Mouse (Mus musculus): ENCODE data around the gene Mbnl2.
"Not testable (repeated sequence)": the region's sequence is repeated elsewhere in the genome, so short reads cannot be mapped to it uniquely, and the experiment has no call there.

Gene Mbnl2

GRCm38 (mm10) chr14:120355040-120355741 lies 79.7 kb downstream of the Mbnl2 start:
- no peak for DNase-seq (ENCODE audit: low read depth, low spot score)

DNA sequence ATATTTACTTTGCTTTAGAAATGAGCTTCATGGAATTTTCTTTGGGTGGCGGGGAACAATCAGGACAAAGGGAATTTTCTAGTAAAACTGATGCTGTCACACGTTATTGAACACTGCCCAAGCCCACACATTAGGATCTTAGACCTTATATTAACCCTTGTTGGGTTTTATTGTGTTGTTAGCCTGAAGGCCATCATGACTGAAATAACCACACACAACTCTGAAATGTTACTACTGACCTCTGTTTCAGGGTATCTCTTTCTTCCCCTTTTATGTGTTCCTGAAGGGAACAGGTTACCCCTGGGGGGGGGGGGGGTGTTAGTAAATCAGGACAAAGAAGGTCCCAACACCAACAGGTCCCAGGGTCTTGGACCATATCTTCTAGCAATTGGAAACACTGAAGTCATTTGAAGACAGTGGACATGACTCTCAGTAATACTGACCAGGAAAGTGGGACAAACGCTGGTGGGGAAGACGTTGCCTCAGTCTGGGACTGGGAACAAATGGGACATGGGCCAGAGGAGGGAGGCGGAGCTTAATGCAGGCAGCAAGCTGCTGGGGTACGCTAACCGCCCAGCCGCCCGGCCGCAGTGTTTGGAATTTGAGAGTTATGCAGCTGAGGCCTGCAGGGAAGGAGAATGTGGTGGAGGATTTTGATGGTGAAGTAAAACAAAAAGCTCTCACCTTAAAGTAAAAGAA lies 80.4 kb downstream of the Mbnl2 start:
- no peak for DNase-seq (ENCODE audit: low read depth, low spot score)

- no peak for DNase-seq (ENCODE audit: low read depth, low spot score)
Measured at GRCm38 (mm10) chr14:120357321-120358070, 82.0 kb downstream of the Mbnl2 start.

GRCm38 (mm10) chr14:120359608-120360007 lies 84.1 kb downstream of the Mbnl2 start:
- DNase-seq (ENCODE audit: low read depth, low spot score) = not testable (repeated sequence)

DNA sequence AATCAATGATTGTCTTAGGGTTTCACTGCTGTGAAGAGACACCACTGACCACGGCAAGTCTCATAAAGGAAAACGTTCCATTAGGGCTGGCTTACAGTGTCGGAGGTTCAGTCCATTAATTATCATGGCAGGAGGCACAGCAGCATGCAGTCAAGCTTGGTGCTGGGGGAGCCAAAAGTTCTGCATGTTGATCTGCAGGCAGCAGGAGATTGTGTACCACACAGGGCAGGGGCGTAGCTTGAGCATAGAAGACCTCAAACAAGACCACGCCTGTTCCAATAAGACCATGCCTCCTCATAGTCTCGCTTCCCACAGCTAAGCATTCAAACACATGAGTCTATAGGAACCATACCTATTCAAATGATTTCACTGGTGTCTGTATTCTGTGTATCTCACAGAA lies 85.7 kb downstream of the Mbnl2 start:
- no peak for DNase-seq (ENCODE audit: low read depth, low spot score)

- no peak for DNase-seq (ENCODE audit: low read depth, low spot score)
Measured at GRCm38 (mm10) chr14:120362409-120362992, 87.0 kb downstream of the Mbnl2 start.

DNA sequence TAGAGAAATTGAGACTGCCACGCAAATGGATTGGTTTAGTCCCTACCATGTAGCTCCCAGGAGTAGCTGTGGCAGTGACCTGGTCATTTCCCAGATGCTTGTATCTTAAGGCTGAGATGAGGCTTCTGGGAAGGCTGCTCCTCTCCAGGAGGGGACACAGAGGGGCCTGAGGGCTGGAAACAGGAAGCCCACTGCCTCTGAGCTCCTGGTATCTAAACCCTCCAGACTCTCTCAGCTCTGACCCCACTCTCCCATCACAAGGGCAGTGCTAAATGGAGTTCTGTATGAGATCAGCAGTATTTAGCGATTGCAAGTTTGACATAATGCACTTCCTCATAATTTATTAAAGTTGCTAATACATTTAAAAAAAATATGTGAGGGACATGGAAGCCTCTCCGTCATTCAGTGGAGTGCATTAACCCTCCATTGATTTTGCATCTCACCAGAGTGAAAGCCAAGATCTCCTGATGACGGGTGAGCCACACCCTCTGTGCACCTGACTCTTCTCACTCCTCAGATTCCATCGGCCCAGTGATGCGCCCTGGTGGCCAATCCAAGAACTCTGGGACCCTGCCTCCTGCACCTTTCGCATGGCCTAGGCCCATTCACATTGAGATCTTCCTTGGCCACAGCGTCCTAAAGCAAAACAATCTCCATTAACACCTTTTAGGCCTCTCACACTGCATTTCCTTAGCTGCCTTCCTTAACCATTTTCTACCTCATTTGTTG lies 87.8 kb downstream of the Mbnl2 start:
- DNase-seq (ENCODE audit: low read depth, low spot score) = peak; percentile 7

DNA sequence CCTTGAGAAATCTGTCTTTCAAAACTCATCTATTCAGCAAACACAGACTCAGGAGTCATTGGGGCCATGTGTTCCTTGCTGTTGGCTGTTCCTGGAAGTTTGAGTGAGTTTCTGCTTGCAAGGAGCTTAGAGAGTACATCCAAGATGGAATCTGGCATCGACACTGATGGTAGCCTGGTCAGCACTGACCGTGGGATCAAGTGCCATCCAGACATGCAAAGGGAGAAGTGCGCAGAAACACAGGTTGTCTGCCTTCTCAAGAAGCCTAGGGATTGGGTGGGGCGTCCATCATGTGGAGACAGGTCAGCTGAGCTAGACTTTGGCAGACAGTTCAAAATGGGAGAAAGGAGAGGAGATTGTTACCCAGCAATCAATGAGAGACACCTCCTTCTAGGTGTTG lies 89.6 kb downstream of the Mbnl2 start:
- DNase-seq (ENCODE audit: low read depth, low spot score) = no peak

- DNase-seq (ENCODE audit: low read depth, low spot score) = no peak
Measured at GRCm38 (mm10) chr14:120366962-120367361, 91.5 kb downstream of the Mbnl2 start.

DNA sequence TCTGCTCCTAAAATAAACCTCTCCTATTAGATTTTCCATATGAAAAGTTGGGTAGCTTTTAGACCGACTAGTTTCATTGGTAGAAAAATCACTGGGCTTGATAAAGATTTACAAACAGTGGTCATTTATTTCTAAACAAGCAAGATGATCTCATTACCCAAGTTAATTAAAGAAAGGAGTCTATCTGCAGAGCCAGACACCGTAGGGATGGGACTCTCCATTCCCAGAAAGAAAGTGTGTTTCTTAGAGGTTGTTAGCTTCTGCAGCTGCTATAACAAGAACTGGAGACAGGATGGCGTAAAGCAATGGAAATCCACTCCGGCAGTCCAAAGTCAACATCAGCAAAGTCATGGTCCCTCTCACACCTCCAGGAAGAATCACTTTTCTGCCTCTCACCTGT lies 92.1 kb downstream of the Mbnl2 start:
- no peak for DNase-seq (ENCODE audit: low read depth, low spot score)

DNA sequence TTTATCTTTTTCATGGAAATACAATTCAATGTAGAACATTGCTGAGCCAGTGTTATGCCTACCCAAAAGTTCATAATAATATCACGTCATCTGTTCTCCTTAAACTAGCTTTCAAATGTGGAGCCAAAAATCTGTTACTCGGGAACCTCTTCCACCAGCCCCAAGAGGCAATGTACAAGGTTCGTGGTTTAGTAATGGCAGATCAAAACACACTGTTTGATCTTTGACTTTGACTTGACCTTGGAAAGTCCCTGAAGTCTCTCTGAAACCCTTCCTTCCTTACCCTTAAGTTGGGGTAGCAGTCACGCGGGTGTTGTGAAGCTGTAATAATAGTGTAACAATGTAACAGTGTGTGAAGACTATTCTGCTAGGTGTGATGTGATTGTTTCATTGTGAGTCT lies 93.0 kb downstream of the Mbnl2 start:
- peak; percentile 29 for DNase-seq (ENCODE audit: low read depth, low spot score)

- no peak for DNase-seq (ENCODE audit: low read depth, low spot score)
Measured at GRCm38 (mm10) chr14:120368914-120369391, 93.5 kb downstream of the Mbnl2 start.

DNA sequence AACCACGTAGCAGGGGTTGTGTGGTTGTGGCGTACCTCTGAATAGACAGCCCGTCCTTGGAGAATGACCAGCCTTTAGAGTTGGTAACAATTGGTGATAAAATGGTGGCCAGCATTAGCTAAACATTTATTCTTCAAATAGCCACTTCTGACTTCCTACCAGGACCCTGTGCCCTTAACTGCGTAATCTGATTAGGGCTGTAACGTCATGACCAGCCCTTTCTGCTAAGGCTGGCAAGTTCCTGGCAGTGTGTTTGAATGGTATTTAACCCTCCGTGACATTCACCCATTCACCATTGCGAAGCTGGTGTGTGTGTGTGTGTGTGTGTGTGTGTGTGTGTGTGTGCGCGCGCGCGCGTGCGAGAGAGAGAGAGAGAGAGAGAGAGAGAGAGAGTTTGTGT lies 94.6 kb downstream of the Mbnl2 start:
- no peak for DNase-seq (ENCODE audit: low read depth, low spot score)

GRCm38 (mm10) chr14:120370631-120371030 lies 95.2 kb downstream of the Mbnl2 start:
- no peak for DNase-seq (ENCODE audit: low read depth, low spot score)

GRCm38 (mm10) chr14:120371174-120371573 lies 95.7 kb downstream of the Mbnl2 start:
- no peak for DNase-seq (ENCODE audit: low read depth, low spot score)

GRCm38 (mm10) chr14:120373026-120374024 lies 97.9 kb downstream of the Mbnl2 start:
- no peak for DNase-seq (ENCODE audit: low read depth, low spot score)

GRCm38 (mm10) chr14:120374786-120375185 lies 99.3 kb downstream of the Mbnl2 start:
- DNase-seq (ENCODE audit: low read depth, low spot score) = no peak

DNA sequence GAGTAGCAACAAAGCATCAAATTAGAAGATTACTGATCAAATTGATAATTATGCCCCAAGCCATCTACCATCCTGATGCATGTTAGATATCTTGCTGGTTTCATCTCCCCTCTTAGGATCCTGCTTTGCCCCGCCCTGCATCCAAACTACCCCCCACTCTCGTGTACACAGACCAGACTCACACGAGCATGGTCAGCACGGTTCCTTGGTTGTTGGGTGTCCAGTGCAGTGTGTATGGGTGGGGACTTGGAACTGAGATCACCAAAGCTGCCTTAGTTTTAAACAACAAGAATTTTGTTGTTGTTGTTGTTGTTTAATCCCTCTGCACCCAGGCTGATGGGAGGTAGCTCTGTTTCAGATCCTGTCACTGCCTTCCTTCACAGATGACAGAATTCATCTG lies 101.7 kb downstream of the Mbnl2 start:
- no peak for DNase-seq (ENCODE audit: low read depth, low spot score)

DNA sequence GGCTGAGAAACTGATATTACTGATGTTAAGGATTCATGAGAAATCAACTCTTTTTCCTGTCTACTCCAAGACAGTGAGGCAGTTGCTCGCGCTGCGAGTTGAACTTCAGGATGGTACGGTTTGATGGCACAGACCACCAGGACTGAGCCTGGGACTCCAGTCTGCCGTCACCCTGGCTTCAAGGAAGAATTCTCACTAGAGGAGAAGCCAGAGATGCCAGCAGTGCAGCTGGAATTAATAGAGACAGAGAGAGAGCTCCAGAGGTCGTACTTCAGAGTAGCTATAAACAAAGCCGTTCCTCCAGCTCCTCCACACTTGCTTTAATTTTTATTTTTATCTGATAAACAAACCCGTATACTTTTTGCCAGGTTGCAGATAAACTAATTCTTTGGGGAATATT lies 102.5 kb downstream of the Mbnl2 start:
- no peak for DNase-seq (ENCODE audit: low read depth, low spot score)

DNA sequence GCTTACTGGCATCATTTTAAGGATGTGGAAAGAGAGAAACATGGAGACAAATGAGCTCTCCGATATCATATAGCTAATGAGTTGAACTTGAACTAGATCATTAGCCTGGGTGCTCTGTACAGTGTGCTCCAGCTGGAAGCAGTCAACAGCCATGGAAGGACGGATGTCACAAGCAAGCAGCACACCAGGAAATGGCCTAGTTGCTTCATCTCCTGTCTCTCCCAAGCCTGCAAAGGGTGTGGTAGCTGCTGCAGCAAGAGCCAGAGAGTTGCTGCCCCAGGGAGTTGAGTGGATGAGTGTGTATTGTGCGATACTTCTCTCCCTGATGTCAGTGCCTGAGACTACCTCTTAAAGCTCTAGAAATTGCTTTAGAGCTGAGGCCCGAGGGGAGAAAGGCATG lies 104.2 kb downstream of the Mbnl2 start:
- no peak for DNase-seq (ENCODE audit: low read depth, low spot score)
